Mouse (Mus musculus): ENCODE measurements around the gene 9430038I01Rik. TPM values are rescaled to one million over a fixed set of nuclear protein-coding genes. Genes with fewer than 3 reads are reported as not detected.

9430038I01Rik gene
- polyA plus RNA-seq, 2 experiments = 16.0 to 23.6 TPM

DNA sequence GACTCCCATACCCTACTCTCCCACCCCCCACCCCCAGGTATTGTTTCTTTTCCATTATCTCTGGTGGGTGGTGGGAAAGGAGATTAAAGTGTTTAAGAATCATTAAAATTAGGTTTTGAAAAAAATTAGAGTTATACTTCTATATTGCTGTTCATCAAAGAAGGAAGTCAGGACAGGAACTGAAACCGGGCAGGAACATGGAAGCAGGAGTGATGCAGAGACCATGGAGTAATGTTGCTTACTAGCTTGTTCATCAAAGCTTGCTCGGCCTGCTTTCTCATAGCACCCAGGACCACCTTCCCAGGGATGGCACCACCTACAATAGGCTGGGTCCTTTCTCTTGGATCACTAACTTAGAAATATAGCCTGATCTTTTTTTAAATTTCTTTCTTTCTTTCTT lies 10.0 kb upstream of the 9430038I01Rik start:
- no peak overlapping the region for H3K27ac ChIP-seq (replicated peaks; ENCODE audit: low read depth, low read length)
- no peak overlapping the region for H3K9ac ChIP-seq (ENCODE audit: low read depth, low read length, severe bottlenecking)
- H3K4me3 ChIP-seq (replicated peaks; ENCODE audit: low read length) = no peak overlapping the region
- DNase-seq (ENCODE audit: low spot score) = no peak
- H3K4me2 ChIP-seq (replicated peaks; ENCODE audit: low read depth, low read length, severe bottlenecking) = no peak overlapping the region
- H3K36me3 ChIP-seq (ENCODE audit: control insufficient read depth, insufficient read depth, low read length) = no peaks in the 10 kb centered on the region
- TF ChIP-seq POLR2A (IDR thresholded peaks at IDR 0.05; ENCODE audit: borderline replicate concordance, extremely low read depth, insufficient read depth, insufficient read length) = no peak
- ATAC-seq (ENCODE audit: low FRiP score, low read depth) = no peak
- no peaks in the 10 kb centered on the region for H3K9me3 ChIP-seq (ENCODE audit: control insufficient read depth, low read length)
- no peaks in the 10 kb centered on the region for H3K27me3 ChIP-seq (ENCODE audit: control insufficient read depth, insufficient read depth, low read length)
- no peaks in the 10 kb centered on the region for H3K4me1 ChIP-seq (ENCODE audit: control insufficient read depth, insufficient read depth, low read length)
- 88% methylated on average over 2 of the region's 2 CpGs for WGBS

DNA sequence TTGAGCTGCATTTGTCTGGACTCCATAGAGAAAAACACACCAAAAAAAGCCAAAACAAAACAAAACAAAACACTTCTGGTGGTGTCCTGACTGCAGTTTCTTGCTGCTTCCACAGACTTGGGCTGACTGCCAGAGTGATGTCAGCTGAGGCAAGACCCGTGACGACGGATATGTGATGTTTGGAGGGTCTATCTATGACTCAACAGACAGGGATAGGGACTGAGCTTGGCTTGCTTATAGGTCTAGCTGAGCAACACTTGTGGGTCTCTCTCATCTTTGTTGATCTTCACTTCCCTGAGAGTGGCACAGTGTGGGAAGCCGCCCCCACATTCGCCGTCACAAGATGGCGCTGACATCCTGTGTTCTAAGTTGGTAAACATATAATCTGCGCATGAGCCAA lies 4.1 kb upstream of the 9430038I01Rik start:
- Histone ChIP-seq H3K27me3 (ENCODE audit: control insufficient read depth, insufficient read depth, low read length) (no peaks in the 10 kb centered on the region), H3K4me2 (replicated peaks; ENCODE audit: low read depth, low read length, severe bottlenecking) (no peak overlapping the region), H3K4me1 (ENCODE audit: control insufficient read depth, insufficient read depth, low read length) (peaks cover 4% of the 10 kb centered on the region; the same call in 1 of the 2 replicates), H3K9ac (ENCODE audit: low read depth, low read length, severe bottlenecking) (no peak overlapping the region), H3K36me3 (ENCODE audit: control insufficient read depth, insufficient read depth, low read length) (no peaks in the 10 kb centered on the region), H3K9me3 (ENCODE audit: control insufficient read depth, low read length) (no peaks in the 10 kb centered on the region), H3K27ac (replicated peaks; ENCODE audit: low read depth, low read length) (no peak overlapping the region), H3K4me3 (replicated peaks; ENCODE audit: low read length) (no peak overlapping the region)
- DNase-seq (ENCODE audit: low spot score) (no peak), ATAC-seq (ENCODE audit: low FRiP score, low read depth) (no peak)
- WGBS = 91% methylated on average over 7 of the region's 8 CpGs
- no peak for TF ChIP-seq POLR2A (IDR thresholded peaks at IDR 0.05; ENCODE audit: borderline replicate concordance, extremely low read depth, insufficient read depth, insufficient read length)

DNA sequence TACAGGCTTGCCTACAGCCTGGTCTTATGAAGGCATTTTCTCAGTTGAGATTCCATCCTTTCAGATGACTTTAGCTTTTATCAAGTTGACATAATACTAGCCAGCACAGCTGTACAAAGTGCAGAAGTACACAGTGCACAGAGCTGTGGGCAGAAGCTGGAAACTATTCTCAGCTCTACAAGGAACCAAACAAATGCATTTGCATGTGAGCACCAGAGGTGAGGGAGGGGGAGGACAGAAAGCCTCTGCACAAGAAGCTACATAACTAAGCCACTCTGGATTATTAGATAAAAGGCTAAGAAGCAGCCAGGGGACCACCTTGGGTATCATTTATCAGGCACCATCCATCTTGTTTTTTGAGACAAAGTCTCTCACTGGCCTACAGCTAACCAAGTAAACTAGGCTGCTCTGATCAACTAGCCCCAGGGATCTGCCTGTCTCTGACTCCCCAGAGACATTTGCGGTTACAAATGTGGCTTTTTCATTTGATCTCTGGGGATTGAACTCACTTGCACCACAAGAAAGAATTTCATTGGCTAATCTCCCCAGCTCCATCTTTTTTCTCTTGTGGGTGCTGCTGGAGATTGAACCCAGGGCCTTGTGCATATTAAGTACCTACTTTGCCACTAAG lies 3.0 kb downstream of the 9430038I01Rik start:
- no peaks in the 10 kb centered on the region for H3K9me3 ChIP-seq (ENCODE audit: control insufficient read depth, low read length)
- ATAC-seq (ENCODE audit: low FRiP score, low read depth) = no peak
- no peaks in the 10 kb centered on the region for H3K36me3 ChIP-seq (ENCODE audit: control insufficient read depth, insufficient read depth, low read length)
- no peak for DNase-seq (ENCODE audit: low spot score)
- H3K4me3 ChIP-seq (replicated peaks; ENCODE audit: low read length) = no peak overlapping the region
- peaks cover 4% of the 10 kb centered on the region; the same call in 1 of the 2 replicates for H3K4me1 ChIP-seq (ENCODE audit: control insufficient read depth, insufficient read depth, low read length)
- no peak overlapping the region for H3K4me2 ChIP-seq (replicated peaks; ENCODE audit: low read depth, low read length, severe bottlenecking)
- no peaks in the 10 kb centered on the region for H3K27me3 ChIP-seq (ENCODE audit: control insufficient read depth, insufficient read depth, low read length)
- H3K9ac ChIP-seq (ENCODE audit: low read depth, low read length, severe bottlenecking) = no peak overlapping the region
- no peak overlapping the region for H3K27ac ChIP-seq (replicated peaks; ENCODE audit: low read depth, low read length)
- 93% methylated on average over 1 of the region's 1 CpGs for WGBS
- no peak for TF ChIP-seq POLR2A (IDR thresholded peaks at IDR 0.05; ENCODE audit: borderline replicate concordance, extremely low read depth, insufficient read depth, insufficient read length)

DNA sequence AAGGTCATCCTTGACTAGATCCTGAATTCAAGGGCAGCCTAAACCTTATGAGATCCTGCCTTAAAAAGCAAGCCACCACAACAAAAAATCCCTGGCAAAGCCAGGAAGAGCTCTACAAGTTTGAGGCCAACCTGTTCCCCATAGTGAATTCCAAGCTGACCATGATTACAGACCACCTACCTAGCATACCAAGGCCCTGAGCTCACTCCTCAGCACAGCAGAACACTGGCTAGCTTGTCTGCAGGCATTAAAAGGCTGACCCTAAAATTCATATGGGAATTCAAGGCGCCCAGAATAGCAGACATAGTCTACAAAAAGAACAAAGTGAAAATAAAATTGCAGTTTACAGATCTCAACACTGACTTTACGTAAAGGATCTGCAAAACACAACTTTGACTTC lies 6.4 kb downstream of the 9430038I01Rik start:
- no peak overlapping the region for H3K27ac ChIP-seq (replicated peaks; ENCODE audit: low read depth, low read length)
- 50% methylated on average over 2 of the region's 2 CpGs for WGBS

GRCm38 (mm10) chr7:137398973-137399372 lies 11.6 kb downstream of the 9430038I01Rik start:
- no peak overlapping the region for H3K4me3 ChIP-seq (replicated peaks; ENCODE audit: low read length)

More for the DNA sequence above, 6.4 kb downstream of the 9430038I01Rik start:
- DNase-seq (ENCODE audit: low spot score) (peak; percentile 21), ATAC-seq (ENCODE audit: low FRiP score, low read depth) (no peak)
- TF ChIP-seq POLR2A (IDR thresholded peaks at IDR 0.05; ENCODE audit: borderline replicate concordance, extremely low read depth, insufficient read depth, insufficient read length) = no peak
- no peaks in the 10 kb centered on the region for H3K27me3 ChIP-seq (ENCODE audit: control insufficient read depth, insufficient read depth, low read length)
- no peaks in the 10 kb centered on the region for H3K4me1 ChIP-seq (ENCODE audit: control insufficient read depth, insufficient read depth, low read length)
- H3K4me2 ChIP-seq (replicated peaks; ENCODE audit: low read depth, low read length, severe bottlenecking) = no peak overlapping the region
- no peaks in the 10 kb centered on the region for H3K36me3 ChIP-seq (ENCODE audit: control insufficient read depth, insufficient read depth, low read length)
- no peak overlapping the region for H3K4me3 ChIP-seq (replicated peaks; ENCODE audit: low read length)
- no peak overlapping the region for H3K9ac ChIP-seq (ENCODE audit: low read depth, low read length, severe bottlenecking)
- no peaks in the 10 kb centered on the region; the same call in 1 of the 2 replicates for H3K9me3 ChIP-seq (ENCODE audit: control insufficient read depth, low read length)

More at GRCm38 (mm10) chr7:137398973-137399372, 11.6 kb downstream of the 9430038I01Rik start:
- no peak for ATAC-seq (ENCODE audit: low FRiP score, low read depth)
- H3K27ac ChIP-seq (replicated peaks; ENCODE audit: low read depth, low read length) = no peak overlapping the region
- 93% methylated on average over 4 of the region's 4 CpGs for WGBS
- H3K9me3 ChIP-seq (ENCODE audit: control insufficient read depth, low read length) = no peaks in the 10 kb centered on the region; the same call in 1 of the 2 replicates
- H3K36me3 ChIP-seq (ENCODE audit: control insufficient read depth, insufficient read depth, low read length) = no peaks in the 10 kb centered on the region
- no peaks in the 10 kb centered on the region for H3K4me1 ChIP-seq (ENCODE audit: control insufficient read depth, insufficient read depth, low read length)
- no peak overlapping the region for H3K9ac ChIP-seq (ENCODE audit: low read depth, low read length, severe bottlenecking)
- no peak for TF ChIP-seq POLR2A (IDR thresholded peaks at IDR 0.05; ENCODE audit: borderline replicate concordance, extremely low read depth, insufficient read depth, insufficient read length)
- no peak overlapping the region for H3K4me2 ChIP-seq (replicated peaks; ENCODE audit: low read depth, low read length, severe bottlenecking)
- no peaks in the 10 kb centered on the region for H3K27me3 ChIP-seq (ENCODE audit: control insufficient read depth, insufficient read depth, low read length)
- no peak for DNase-seq (ENCODE audit: low spot score)

All from limb, embryonic 14.5 days (tissue).